Mouse (Mus musculus) kidney, adult 10 weeks (tissue): ENCODE data around the gene Trappc2. TPM values are rescaled to one million over a fixed set of nuclear protein-coding genes. Genes with fewer than 3 reads are reported as not detected.

Source experiments
- polyA plus RNA-seq: library from polyadenylated mRNA; stranded (reverse); fragments of 350-450 nt; fragmentation: Illumina TruSeq; extraction: RNeasy Lipid Tissue Mini Kit (QIAGEN cat#74804); gene quantifications from one replicate; pipeline ENCODE4 v1.2.3, GENCODE M21; 2014; ENCODE audit warnings: low read depth, low replicate concordance

Trappc2 gene
- polyA plus RNA-seq: 59.4 TPM

DNA sequence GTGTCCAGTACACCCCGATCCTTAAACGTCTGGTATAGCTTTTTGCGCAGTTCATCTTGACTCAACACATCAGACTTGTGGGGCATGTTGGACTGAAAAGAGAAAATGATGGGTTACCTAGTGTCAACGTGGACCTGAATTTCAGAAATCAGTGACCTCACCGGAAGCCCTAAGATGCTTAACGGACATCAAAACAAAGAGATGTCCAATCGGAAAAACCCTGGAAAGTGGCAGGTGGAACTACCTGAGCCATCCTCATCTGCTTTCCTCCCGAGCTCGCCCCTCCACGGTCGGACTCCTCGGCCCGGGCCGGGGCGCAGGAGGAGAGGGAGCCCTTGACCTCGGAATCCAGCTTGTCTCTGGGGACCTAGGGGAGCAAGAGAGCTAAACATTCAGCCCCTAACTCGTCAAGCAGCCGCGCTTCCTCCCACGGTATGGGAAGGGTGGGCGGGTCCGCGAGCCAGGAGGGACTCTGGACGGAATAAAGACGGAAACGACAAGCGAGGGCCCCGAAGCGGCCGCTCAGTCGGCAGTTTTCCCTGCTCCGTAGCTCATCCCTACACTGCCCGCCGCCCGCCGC, at the start of gene Trappc2:
Trappc2 (plus strand) TSS at position 539 of the 580 bp plus-strand sequence.

DNA sequence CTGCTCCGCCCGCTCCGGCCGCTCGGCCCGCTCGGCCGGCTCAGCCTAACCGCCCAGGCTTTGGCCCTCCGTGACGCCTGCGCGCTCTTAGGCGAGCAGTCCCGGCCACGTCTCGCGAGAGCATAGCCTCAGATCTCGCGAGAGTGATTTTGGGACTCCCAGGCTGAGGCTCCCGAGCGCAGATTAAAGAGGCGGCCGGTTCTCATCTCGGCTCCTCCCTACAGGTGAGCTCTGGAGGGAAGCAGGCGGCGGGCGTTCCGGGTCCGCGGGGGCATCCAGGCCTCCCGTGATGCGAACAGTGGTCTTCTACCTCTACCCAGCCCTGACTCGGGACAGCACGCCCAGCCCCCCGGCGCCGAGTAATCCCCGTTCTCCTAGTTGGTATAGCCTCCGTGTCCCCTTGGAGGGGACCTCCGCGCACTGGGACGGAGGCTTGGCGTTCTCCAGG, 266 bp downstream of the Trappc2 start, which contains the start of gene Ofd1:
Ofd1 (minus strand) TSS at position 89 of the 448 bp plus-strand sequence.

DNA sequence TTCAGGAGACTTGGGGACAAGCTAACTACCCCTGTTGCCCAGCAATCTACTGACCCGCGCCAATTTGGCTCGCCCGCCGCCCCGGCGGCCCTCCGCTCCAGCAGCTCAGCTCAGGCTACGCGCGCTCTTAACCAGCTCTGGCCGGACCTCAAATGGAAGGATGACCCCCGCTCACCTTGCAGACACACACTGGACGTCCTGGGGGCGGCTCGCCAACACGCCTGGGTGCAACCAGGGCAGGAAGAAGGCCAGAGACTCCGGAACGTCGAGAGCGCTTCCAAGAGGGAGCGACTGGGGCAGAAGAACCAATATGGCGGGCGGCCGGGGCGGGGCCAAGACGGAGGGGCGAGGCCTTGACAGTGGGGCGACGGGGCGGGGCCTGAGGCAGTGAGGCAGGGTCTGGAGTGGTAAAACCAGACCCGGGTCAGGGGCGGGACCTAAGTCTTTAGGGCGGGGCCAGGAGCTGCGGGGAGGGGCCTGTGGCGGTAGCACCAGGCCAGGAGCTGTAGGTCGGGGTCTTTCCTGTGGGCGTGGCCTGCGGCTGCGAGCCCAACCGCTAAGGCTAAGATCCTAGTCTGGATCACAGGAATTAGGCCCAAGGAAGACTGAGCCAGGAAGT, 39.1 kb downstream of the Trappc2 start, which contains the start of gene Rab9:
Rab9 (minus strand) TSS at position 503 of the 619 bp plus-strand sequence.

Other genes starting within 250 kb of the Trappc2 start
- gene Gpm6b, start 201.7 kb upstream of the Trappc2 start, polyA plus RNA-seq: 28.9 TPM
- gene Ofd1, start 130 bp downstream of the Trappc2 start, polyA plus RNA-seq: 13.0 TPM
- 130 TPM for gene Rab9, start 39.3 kb downstream of the Trappc2 start, polyA plus RNA-seq
- gene Tceanc, start 78.0 kb downstream of the Trappc2 start, polyA plus RNA-seq: 7.2 TPM
- gene Egfl6, start 145.1 kb downstream of the Trappc2 start, polyA plus RNA-seq: 35.9 TPM